Mouse (Mus musculus): ENCODE measurements around the gene Cecr2.
"Not testable (repeated sequence)": the region's sequence is repeated elsewhere in the genome, so short reads cannot be mapped to it uniquely, and the experiment has no call there.

Gene Cecr2

GRCm38 (mm10) chr6:120773763-120774162 is 107.6 kb downstream of the Cecr2 start:
- no peak for DNase-seq

- no peak for DNase-seq
These were observed 110.1 kb downstream of the Cecr2 start for GRCm38 (mm10) chr6:120776286-120776685.

- no peak for DNase-seq
These were observed 111.4 kb downstream of the Cecr2 start for GRCm38 (mm10) chr6:120777533-120777932.

GRCm38 (mm10) chr6:120778226-120778625 is 112.1 kb downstream of the Cecr2 start:
- DNase-seq, result peak; percentile 9

GRCm38 (mm10) chr6:120782948-120783347 is 116.8 kb downstream of the Cecr2 start:
- DNase-seq, result no peak

GRCm38 (mm10) chr6:120784351-120784750 is 118.2 kb downstream of the Cecr2 start:
- DNase-seq, result no peak

GRCm38 (mm10) chr6:120788068-120788607 is 122.0 kb downstream of the Cecr2 start:
- no peak for DNase-seq

- DNase-seq, result peak; percentile 32
These were observed 122.7 kb downstream of the Cecr2 start for GRCm38 (mm10) chr6:120788904-120789303.

GRCm38 (mm10) chr6:120790153-120790552 is 124.0 kb downstream of the Cecr2 start:
- DNase-seq, result no peak

GRCm38 (mm10) chr6:120790717-120791116 is 124.5 kb downstream of the Cecr2 start:
- DNase-seq, result no peak

GRCm38 (mm10) chr6:120792947-120793346 is 126.8 kb downstream of the Cecr2 start:
- peak; percentile 8 for DNase-seq

GRCm38 (mm10) chr6:120795422-120796086 is 129.4 kb downstream of the Cecr2 start:
- no peak for DNase-seq

GRCm38 (mm10) chr6:120796111-120796510 is 129.9 kb downstream of the Cecr2 start:
- DNase-seq, result no peak

- DNase-seq, result no peak
These were observed 131.8 kb downstream of the Cecr2 start for GRCm38 (mm10) chr6:120798019-120798418.

- DNase-seq, result no peak
These were observed 132.7 kb downstream of the Cecr2 start for GRCm38 (mm10) chr6:120798905-120799304.

- no peak for DNase-seq
These were observed 133.4 kb downstream of the Cecr2 start for GRCm38 (mm10) chr6:120799581-120800041.

- DNase-seq, result no peak
These were observed 141.0 kb downstream of the Cecr2 start for GRCm38 (mm10) chr6:120806999-120807737.

- no peak for DNase-seq
These were observed 141.5 kb downstream of the Cecr2 start for GRCm38 (mm10) chr6:120807738-120808081.

GRCm38 (mm10) chr6:120811999-120812398 is 145.8 kb downstream of the Cecr2 start:
- not testable (repeated sequence) for DNase-seq

GRCm38 (mm10) chr6:120819294-120819693 is 153.1 kb downstream of the Cecr2 start:
- DNase-seq, result no peak

- peak; percentile 44 for DNase-seq
These were observed 154.0 kb downstream of the Cecr2 start for GRCm38 (mm10) chr6:120820144-120820543.

All from lung, postnatal 36 days (tissue).